Mouse (Mus musculus) A20 (cell line): ENCODE data around the gene Slc22a17.

Experiments used
- DNase-seq: peaks from one replicate; pipeline ENCODE4 v3.0.0-alpha.2; 2011; ENCODE audit warnings: low read depth, low spot score

The Slc22a17 gene

DNA sequence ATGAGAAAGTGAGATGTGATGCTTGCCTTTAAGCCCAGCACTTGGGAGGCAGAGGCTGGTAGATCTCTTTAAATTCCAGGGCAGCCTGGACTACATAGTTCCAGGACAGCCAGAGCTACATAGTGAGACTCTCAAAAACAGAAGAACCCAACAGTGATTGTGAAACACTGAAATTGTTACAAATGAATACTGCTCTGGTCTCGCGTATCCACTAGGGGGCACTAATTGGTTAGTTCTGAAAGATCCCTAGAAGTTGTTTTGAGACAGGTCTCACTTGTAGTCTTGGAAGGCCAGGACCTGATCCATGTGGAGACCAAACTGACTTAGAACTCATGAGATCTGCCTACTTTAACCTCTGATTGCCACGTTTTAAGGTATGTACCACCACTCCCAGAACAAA is 12.5 kb downstream of the Slc22a17 start:
- peak; percentile 77 for DNase-seq

DNA sequence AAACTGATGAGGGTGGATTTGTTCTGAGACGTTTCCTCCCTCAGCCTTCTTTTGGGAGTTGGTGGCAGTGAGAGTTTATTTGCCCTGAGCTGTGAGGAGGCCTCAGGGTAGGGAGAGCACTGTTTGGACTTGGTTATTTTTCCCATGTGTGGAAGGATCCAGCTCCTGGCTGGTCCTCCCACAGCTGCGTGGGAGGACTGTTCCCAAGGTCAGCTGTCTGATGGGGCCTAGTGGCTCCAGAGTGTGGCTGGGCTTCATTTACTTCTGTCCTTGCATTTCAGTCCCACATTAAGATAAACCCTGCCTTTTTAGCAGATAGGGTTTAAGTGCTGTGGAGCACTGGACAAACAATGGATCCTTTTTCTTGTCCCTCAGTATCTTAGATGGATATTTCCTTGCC is 15.5 kb downstream of the Slc22a17 start:
- DNase-seq: no peak

DNA sequence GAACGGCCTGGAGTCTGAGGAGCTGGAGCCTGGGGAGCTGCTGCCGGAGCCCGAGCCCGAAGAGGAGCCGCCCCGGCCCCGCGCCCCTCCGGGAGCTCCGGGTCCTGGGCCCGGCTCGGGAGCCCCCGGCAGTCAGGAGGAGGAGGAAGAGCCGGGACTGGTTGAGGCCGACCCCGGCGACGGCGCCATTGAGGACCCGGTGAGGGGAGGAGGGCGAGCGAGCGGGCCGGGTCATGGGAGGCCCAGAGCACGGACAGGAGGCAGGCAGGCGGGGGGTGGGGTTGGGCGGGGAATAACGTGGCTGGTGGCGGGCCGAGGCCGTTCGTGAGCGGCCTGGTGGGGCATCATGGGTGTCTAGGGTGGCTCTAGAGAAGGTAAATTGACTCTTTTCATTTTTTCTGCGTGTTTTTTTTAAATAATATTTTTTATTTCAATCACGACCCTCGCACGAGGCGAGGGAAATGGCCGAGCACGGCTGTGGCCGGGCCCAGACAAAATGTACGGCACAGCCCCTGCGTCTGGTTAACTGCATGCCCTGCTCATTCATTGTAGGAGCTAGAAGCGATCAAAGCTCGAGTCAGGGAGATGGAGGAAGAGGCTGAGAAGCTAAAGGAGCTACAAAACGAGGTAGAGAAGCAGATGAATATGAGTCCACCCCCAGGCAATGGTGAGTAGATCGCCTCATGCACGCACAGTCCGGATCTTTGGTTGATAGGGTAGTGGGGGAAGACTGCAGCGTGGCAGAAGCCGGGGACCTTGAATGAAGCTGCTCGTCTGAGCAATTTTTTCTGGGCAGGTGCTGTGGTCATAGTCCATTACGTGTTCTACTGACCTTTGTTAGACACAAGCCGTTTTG is 18.4 kb downstream of the Slc22a17 start:
- DNase-seq: peak; percentile 67

DNA sequence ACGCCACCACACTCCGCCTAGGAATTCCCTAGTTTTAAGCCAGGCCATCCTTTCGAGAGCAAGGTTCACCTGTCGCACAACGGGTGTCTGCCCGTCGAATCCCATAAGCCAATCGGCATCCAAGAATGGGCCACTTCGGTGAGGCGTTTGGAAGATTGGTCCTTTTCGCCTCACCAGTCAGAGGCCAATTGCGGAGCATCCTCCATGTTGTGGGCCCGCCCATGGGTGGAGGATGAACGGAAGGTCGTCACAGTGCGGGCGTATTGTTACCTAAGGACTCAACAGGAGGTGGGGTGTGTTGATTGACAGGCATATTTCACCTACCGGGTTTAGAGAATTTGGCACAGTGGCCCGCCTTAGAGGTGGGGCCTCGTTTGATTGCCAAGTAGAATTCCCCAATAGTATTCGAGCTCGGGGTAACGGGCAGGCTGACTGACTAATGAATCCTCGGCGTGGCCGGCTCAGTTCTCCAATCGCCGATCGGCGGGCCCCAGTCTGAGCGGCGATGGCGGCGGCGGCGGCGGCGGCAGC is 19.2 kb downstream of the Slc22a17 start:
- peak; percentile 99 for DNase-seq

DNA sequence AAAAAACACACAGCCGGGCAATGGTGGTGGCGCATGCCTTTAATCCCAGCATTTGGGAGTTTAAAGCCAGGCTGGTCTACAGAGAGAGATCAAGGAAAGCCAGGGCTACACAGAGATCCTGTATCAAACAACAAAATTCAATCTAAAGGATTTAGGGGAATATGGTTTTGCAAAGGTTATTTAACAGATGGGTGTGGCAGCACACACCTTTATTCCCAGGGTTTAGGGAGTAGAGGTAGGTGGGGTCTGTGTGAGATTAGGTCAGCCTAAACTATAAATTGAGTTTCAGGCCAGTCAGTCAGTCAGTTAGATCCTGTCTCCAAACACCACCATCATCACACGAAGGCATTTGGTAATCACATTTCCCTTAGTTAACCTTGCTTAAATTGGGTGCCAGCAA is 20.7 kb downstream of the Slc22a17 start, which contains the start of gene Pabpn1:
TSS of gene Pabpn1 (plus strand) at position 301 of the 400 bp plus-strand sequence.
- no peak for DNase-seq

DNA sequence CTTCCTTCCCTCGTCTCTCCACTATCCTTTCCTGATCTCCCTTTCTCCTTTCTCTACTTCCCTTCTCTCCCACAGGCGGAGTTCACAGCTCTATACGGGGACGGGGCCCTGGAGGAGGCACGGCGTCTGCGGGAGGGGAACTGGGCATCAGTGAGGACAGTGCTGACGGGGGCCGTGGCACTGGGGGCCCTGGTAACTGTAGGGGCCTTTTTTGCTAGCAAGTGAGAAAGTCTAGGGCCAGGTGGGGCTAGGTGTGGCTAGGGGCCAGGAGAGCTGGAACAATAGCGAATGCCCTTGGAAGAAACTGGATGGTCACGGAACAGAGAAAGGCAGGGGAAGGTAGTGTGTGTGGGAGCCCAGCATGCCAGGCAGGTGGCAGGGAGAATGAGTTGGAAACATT is 27.6 kb downstream of the Slc22a17 start:
- DNase-seq: no peak

DNA sequence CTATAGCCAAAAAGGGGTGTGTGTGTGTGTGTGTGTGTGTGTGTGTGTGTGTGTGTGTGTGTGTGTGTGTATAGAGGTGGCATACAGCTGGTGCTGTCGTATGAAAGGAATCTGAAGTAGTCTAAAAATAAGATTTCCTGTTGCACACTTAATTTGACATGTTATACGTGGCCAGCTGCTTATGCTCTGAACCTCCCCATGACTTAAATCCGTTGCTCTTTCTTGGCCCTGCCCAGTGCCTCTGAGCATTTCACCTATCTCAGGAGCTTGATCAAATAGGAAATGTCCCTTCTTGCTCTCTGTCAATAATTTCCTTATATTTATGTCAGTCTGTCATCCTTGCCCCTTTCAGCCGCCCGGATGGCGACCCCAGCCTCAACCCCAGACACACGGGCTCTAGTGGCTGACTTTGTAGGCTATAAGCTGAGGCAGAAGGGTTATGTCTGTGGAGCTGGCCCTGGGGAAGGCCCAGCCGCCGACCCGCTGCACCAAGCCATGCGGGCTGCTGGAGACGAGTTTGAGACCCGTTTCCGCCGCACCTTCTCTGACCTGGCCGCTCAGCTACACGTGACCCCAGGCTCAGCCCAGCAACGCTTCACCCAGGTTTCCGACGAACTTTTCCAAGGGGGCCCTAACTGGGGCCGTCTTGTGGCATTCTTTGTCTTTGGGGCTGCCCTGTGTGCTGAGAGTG is 28.8 kb downstream of the Slc22a17 start:
- DNase-seq: no peak

DNA sequence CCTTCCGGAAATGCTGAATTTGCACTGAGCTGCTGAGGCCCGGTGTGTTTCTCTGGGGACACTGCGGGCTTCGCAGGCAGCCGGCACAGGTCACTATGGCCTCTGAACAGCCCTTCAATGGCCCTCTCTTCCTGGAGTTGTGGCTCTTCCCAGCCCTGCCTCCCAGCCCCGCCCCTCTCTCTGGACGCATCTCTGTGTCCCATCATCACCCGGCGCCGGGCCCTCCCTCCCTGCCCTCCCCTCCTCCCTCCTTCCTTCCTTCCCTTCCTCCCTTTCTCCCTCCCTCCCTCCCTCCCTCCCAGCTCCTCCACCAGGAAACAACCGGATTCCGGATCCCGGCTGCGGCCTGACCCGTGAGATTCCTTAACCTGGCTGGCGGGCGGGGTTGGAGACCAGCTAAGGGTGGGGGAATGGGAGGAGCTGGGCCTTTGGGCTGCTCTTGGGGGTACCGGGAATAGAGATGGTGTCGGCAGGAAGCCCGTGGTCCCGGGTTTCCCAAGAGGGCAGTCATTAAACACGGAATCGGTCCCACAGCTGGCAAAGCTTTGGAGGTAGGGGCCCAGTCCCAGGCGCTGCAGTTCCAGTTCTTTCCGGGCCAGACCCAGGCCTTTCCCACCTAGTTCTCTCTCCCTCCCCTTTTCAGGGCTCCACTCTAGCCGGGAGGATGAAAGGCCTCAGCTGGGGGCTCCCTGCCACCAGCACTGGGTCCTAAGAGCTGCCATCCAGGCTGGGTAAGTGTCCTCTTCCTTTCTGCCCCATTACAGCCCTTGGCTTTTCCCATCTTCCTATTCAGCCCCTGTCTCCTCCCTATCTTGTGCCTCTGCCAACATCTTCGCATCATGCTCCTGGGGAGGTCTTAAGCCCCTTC is 29.5 kb downstream of the Slc22a17 start, which contains the start of the genes Bcl2l2 and Gm20521:
TSS of gene Bcl2l2 (plus strand) at position 224 of the 868 bp plus-strand sequence.
TSS of gene Gm20521 (plus strand) at position 288 of the 868 bp plus-strand sequence.
- DNase-seq: no peak

DNA sequence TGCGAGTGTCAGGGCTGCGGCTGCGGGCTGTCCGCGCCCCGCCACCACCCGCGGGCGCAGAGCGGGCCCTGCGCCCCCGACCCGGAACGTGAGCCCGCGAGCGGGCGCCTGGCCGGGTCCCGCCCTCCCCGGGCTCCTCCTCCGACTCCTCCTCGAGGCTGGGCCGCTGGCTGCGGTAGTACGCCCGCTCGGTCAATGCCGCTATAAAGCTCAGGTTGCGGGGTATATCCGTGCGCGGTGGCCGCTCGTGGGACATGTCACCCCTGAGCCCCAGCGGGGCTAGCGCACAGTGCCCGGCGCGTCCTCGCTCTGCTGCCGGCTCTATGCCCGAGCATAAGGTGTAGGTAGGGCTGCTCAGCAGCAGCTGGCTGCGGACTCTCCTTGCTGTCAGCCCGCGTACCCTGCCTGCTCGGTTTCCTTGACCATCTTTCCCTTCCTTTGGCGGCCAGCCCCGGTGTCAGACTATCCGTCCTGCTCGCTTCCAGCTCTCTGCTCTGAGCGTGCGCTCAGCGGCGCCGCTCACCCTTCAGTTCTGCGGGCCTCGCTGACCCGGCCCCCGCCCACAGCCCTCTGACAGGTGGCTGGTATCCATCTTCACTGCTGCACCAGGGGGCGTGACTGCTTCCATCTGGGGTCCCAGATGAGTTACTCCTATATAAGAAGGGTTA is 35.8 kb downstream of the Slc22a17 start, which contains the start of gene Ppp1r3e:
TSS of gene Ppp1r3e (minus strand) at position 503 of the 668 bp plus-strand sequence.
- peak; percentile 90 for DNase-seq

DNA sequence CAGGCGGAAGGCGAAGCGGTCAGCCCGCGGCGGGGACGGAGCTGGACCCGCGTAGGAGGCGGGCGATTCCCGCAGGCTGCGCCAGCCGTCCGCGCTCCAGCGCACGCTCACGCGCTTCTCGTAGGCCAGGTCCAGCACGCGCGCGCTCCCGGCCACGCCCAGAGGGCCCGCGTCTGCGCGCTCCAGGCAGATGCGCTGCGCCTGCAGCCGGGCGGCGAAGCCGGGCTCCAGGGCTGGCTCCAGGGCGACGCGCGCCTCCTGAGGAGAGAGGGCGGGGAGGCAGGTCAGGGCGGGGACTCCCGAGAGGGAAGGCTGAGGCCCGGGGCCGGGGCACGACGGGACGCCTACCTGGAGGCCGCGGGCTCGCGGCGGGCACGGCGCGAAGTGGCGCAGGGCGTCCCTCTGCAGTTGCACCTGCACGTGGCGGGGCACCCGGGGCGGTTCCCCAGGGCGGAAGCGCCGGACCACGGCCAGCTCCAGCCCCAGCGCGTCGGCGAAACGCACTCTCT is 36.3 kb downstream of the Slc22a17 start:
- peak; percentile 96 for DNase-seq

DNA sequence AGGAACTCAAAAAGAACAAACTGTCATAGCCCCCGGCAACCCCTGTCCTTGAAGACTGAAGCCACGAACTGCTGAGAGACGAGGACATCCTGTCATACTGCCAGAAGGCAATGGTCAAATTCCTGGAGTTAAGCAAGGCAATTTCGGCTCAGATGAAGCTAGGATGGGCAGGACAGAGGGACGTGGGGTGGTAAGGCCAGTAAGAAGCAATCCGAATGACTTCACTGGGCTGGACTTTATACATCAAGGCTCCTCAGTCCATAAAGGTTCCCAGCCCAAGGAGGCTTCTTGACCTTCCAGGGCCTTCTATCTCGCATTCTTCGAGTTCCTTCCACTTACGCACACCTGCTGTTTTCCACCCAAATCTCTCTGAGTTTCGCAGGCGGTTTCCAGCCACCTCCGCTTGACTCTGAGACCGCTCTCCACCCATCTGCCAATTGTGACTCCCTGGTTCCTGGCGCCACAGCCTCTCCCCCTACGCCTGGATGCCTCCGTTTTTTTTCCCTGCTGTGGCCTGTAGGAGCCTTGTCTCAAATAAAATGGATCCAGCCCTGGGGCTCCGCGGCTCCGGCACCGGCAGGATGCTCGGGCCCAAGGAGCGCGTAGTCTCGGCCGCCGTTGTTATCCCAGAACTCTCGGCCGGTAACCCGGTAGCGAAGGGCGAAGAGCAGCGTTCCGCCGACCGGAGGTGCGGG is 36.9 kb downstream of the Slc22a17 start:
- no peak for DNase-seq

DNA sequence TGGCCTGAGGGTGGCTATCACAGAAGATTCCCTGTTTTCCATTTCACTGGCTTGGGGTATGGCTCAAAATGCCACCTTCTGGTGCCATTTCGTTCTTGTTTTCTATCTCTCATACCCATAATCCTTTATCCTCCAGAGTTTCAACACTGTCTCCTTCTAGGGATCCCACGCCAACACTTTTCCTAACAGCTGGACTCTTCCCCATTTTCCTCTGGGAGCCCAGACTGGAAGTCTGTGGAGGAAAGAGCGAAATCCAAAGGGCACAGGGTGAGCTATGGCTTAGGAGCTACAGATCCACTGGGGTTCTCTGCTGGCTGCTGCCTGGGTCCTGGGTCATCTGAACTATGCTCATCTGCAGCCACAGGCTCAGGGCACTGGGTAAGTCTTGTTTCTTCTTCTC is 38.8 kb downstream of the Slc22a17 start:
- DNase-seq: no peak

DNA sequence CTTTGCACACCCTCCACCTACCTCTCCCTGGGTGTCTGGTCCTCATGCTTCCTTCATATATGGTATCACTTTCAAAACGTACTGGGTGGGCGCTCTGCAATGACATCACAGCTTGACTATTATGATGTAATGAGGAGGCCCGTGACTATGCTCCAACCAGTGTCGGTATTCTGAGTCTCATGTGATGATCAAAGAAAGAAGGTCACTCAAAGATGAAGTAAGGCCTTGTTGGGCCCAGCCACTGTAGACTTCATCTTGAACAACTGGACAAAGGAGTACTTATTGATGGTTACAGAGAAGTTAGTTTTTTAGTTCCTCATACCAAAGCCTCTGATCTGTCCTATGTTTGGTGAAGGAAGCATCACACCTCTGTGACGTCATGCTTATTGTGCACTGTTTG is 42.1 kb downstream of the Slc22a17 start, which contains the start of gene Homez:
TSS of gene Homez (minus strand) at position 101 of the 400 bp plus-strand sequence.
- DNase-seq: no peak

DNA sequence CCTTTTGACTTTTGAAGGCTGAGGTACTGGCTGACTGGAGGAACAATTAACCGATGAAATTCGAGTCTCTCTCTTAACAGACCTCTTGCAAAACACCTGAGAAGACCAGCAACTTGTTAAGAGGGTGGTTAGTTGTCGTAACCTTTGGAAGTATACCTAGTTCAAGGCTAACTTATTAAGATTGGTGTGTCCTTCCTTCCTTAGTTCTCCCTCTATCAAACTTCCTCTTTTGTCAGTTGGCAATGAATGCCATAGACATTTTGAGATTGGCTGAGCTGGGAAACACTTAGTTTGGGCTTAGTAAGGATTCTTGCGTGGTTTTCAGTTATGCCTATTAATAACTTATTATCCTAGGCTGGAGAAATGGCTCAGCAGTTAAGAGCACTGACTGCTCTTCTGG is 44.9 kb downstream of the Slc22a17 start:
- DNase-seq: no peak

DNA sequence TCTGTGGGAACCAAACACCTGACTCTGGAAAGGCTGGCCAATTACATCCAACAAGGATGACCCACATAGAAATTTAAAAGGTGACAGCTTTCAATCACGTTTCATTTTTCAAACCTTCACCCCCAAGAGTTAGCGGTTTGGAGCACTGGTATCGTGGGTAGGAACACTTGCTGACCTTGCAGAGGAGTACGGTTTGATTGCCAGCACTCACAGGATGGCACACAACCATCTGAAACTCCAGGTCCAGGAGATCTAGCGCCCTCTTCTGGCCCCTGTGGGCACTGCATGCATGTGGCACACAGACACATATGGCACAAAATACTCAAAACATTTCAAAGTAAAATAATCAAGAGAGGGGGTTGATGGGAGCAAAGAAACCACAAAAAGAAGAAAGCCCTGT is 46.0 kb downstream of the Slc22a17 start:
- DNase-seq: peak; percentile 53

DNA sequence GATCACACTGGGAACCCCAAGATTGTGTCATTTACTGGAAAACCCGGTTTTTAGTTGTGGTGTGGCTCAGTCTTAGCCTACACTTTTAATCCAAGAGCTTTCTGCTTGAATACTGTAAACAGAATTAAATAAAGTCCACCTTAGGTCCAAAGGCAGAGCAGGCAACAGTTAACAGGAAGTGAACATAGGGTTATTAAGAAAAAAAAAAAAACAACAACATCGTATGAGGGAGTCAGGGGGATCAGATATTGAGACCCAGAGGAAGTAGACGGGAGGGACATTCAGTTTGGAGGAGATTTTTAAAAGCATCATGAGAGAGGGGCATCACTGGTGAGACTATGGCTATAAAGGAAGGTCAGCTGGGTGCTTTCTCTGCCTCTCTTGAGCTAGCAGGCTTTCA is 46.7 kb downstream of the Slc22a17 start:
- no peak for DNase-seq

DNA sequence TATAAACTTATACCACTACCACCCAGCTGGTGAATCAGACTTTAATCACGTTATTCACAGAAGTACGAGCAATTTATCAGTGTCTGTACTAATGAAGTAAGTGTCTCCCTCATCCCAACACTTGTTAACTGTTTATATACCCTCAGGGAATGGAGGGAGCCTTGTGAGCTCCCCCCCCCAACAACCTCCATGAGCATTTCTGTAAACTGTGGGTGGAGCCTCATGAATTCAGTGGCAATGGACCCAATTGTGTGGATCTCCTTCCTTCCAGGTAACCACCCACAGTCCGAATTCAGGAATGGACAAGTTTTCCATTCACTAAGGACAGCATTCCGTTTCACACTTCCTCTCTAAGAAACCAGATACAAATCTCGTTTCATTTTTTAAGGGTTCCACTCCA is 47.3 kb downstream of the Slc22a17 start:
- no peak for DNase-seq

DNA sequence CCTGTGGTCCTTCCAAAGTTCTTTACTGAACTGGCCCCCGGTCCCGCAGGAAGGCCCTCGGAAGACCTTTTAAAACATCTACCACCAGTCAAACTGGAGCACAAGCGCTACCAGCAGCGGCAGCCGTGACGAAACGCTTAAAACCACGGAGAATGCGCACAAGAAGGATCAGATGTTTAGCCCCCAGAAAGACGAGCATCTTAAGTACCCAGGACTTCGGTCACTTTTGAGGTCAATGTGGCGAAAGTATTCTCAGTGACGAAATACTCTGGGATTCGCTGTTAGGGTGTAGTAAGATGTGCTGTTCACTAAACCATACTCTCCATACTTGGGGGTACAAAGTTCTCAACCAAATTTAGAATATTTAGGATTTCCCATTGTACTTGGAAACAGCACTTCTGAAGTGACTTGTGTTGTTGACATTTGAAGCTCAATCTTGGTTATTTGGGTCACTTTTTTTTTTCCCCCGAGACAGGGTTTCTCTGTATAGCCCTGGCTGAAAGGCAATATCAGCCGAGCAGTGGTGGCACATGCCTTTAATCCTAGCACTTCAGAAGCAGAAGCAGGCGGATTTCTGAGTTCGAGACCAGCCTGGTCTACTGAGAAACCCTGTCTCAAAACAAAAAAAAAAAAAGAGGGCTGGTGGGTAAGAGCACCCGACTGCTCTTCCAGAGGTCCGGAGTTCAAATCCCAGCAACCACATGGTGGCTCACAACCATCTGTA is 48.5 kb downstream of the Slc22a17 start:
- no peak for DNase-seq
